Mouse (Mus musculus) erythroid progenitor cell, adult 5-6 weeks (primary cell): ENCODE measurements around the gene Trabd2b. TPM values are rescaled to one million over a fixed set of nuclear protein-coding genes. Genes with fewer than 3 reads are reported as not detected.

Experiments
- total RNA-seq, 2 experiments: library from RNA; stranded (forward) in 1 of 2; stranded (reverse) in 1 of 2; fragments of 150-400 nt in 1 of 2; fragments of 186-747, 209-891 nt in 1 of 2; gene quantifications; 2 replicates each; pipeline versions ENCODE4 v1.2.3 to v1.2.4; 2015 to 2017; ENCODE audit warnings: low replicate concordance in 2 of 2

Trabd2b gene
- total RNA-seq, 2 experiments from 2014 or later, result not detected

Other genes with a start within 250 kb of the Trabd2b start
- not detected in 2 replicates for gene Skint11, start 243.3 kb upstream of the Trabd2b start, total RNA-seq (2015; ENCODE audit: low replicate concordance)
- gene Skint11, start 243.3 kb upstream of the Trabd2b start, total RNA-seq (2017; ENCODE audit: low replicate concordance), result not detected in 2 replicates